Mouse (Mus musculus) C2C12 (cell line): ENCODE results near the gene Gm5134.

Source experiments
- CEBPB ChIP-seq: IDR thresholded peaks from one replicate; pipeline ENCODE4 v1.6.1; 2011; ENCODE audit warnings: low read depth, mild to moderate bottlenecking, control low read depth, moderate library complexity
- CTCF ChIP-seq: IDR thresholded peaks from one replicate; pipeline ENCODE4 v1.5.1; 2011; ENCODE audit not compliant: control insufficient read depth, insufficient read depth, insufficient read length

DNA sequence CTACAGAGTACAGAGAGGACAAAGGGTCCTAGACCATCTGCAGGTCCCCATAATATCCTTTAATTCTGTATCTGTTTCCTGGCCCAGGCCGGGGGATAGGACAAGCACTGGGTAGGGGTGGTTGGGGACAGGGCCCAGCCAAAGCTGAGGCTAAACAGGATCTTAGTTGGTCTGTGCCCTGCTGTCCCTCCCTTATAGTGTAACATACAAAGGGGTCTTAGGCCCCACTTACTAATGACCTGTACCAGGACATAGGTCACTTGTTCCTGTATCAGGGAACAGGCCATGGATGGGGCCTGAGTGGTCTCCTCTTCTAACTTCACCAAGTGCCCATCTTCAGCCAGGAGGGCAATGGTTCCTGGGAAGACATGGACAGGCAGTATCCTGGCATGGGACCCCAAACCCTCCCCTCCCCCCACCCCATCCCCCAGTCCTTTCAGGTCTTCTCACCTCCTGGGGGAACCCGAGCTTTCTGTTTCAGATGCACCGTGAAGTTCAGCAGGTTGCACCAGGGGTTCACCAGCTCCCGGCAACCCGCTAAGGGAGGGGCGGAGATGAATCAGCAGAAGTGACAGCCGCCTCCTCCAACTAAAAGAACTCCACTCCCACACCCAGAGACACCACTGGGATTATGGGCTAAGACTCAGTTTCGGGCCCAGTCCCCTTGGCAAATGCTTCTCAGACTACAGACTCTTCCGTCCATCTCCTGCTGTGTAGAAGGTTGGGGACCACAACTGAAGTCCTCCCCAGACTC is 14.7 kb upstream of the Gm5134 start:
- TF ChIP-seq CTCF (no peak), CEBPB (no peak)
